Mouse (Mus musculus) brain, embryonic 14.5 days (tissue): ENCODE measurements at regions not wholly inside any gene's neighbourhood (a gene's known extent, or its start where the extent isn't known, plus 50 kb on each side); places are given as distances from the start of the nearest gene placed in this dataset.
A peak's percentile ranks its signal among the peaks of the same experiment; 100 is the strongest.

Experiments used
- DNase-seq: peaks from one replicate; pipeline ENCODE4 v3.0.0-alpha.2; 2011; ENCODE audit warnings: low read depth
- CTCF ChIP-seq: fragments of 200-500 bp; IDR thresholded peaks from 2 replicates; pipeline ENCODE4 v1.5.1; 2012; ENCODE audit warnings: inconsistent platforms, mild to moderate bottlenecking, moderate library complexity, borderline replicate concordance; ENCODE audit not compliant: insufficient read depth, insufficient read length; ENCODE audit errors: extremely low read depth
- POLR2A ChIP-seq: fragments of 200-500 bp; IDR thresholded peaks from 2 replicates; pipeline ENCODE4 v1.6.1; 2012; ENCODE audit warnings: mild to moderate bottlenecking, inconsistent platforms, borderline replicate concordance; ENCODE audit not compliant: poor library complexity, insufficient read depth, insufficient read length, severe bottlenecking; ENCODE audit errors: extremely low read depth

DNA sequence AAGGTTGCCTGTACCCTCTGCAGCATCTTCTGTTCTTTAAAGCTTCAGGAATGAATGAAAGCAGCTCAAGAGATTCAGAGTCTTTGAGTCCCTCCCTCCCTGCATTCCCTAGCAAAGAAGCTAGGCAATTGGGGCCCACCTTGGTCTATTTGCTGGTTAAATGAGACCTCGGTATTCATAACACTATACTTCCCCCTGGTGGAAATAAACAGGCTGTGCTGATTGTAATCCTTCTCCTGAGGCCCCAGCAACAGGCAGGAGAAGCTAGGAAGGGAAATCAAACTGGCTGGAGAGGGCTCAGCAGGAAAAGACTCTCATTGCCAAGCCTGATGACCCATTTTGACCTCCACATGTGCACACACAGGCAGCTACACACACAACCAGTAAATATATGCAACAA is 137.1 kb downstream of the Sh3bp4 start:
- TF ChIP-seq CTCF (peak; percentile 63; the same call in 1 of the 2 replicates), POLR2A (no peak)
- peak; percentile 70 for DNase-seq

- DNase-seq: no peak
- TF ChIP-seq CTCF: no peak
- TF ChIP-seq POLR2A: no peak
These were observed 140.9 kb downstream of the Sh3bp4 start for GRCm38 (mm10) chr1:89211116-89211515.

GRCm38 (mm10) chr1:89228426-89228825 is 158.2 kb downstream of the Sh3bp4 start:
- TF ChIP-seq POLR2A (no peak), CTCF (no peak)
- DNase-seq: no peak

DNA sequence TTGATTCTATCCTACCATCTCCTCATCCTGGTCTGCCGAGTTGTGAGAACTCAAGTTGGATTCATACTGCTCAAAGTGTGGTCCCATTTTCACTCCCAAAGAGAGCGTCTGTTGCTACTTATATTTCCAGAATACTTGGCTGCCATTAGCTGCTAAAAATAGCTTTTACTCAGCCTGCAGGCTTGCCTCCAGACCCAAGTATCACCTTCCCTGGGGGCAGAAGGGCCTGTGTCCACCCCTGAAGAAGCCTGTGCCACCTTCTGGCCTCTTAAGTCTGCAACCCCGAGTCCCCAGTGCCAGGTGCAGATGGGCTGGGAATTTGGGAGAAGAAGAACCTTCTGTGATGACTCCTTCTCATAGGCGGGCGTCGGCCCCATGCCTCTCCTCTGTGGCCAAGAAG is 161.5 kb downstream of the Sh3bp4 start:
- DNase-seq: no peak
- TF ChIP-seq POLR2A: no peak
- no peak for TF ChIP-seq CTCF

- TF ChIP-seq POLR2A (no peak), CTCF (no peak)
- no peak for DNase-seq
These were observed 162.2 kb downstream of the Sh3bp4 start for GRCm38 (mm10) chr1:89232391-89232790.

DNA sequence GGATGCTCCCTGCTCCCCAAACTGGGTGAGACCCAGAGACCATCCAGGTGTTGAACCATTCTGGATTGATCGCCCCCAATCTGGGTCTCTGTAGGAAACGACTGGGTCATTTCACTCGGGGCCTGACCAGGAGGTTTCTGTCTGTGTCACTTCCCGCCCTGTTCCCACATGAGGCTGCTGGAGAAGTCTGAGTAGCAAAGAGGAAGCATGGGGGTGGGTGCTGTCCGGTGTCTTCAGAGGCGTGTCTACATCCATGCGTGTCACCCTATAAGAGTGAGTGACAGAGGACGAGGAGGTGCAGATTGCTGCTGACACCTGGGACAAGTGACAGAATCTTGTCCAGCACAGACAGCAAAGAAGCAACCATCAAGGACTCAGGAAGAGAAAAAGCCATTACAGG is 164.7 kb downstream of the Sh3bp4 start:
- no peak for DNase-seq
- TF ChIP-seq CTCF (no peak), POLR2A (no peak)

DNA sequence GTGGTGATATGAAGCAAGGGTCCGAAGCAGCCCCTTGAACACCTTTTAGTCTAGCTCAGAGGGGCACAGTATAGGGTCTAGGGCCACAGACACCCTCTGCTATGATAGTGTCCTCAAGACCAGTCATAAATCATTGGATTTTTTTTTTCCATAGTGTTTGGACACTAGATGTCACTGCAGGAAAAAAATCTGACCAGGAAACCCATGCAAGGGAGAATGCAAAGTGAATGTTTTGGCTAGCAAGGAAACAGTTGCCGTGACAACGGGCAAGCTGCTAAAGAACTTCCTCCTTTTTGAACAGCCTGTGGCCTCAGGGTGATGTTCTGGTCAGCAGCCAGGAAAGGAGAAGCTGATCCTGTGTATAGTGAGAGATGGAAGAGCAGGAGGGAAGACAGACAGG is 165.1 kb downstream of the Sh3bp4 start:
- DNase-seq: peak; percentile 95
- TF ChIP-seq CTCF (peak; percentile 39; the same call in 1 of the 2 replicates), POLR2A (no peak)

DNA sequence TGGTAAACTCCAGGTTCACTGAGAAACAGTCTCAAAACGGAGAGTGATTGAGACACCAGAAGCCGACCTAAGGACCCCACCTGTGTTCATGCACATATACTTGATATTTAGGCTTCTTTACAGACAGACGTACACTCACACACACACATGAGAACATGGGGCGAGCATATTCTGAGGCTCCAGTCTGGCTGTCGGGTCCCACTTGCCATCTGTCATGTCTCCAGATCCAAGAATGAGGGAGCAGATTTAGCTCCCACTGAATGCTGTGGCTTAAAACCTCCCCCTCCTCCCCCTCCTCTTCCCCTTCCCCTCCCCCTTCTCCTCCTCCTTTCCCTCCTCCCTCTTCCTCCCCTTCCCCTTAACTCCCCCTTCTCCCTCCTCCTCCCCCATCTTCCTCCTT is 167.5 kb downstream of the Sh3bp4 start:
- DNase-seq: peak; percentile 88
- TF ChIP-seq CTCF (no peak), POLR2A (no peak)

DNA sequence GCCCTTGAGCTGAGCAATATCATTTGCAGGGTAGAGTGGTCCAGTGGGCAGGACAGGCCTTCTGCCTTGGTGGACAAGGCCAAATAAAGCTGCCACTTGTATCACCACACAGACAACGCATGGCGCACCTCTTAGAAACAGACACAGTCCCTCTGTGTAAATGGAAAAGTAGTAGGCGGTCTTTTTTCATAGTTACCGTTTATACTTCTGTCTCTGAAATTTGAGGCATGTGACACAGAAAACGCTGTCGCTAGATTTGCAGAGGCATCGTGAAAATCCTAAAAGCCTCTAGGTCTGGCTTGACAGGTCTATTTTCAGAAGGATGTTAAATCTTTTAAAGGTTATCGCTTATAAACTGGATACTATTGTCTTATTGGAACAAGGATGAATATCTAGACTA is 174.4 kb downstream of the Sh3bp4 start:
- peak; percentile 29 for DNase-seq
- TF ChIP-seq POLR2A (no peak), CTCF (no peak)

GRCm38 (mm10) chr1:89245202-89246003 is 175.2 kb downstream of the Sh3bp4 start:
- DNase-seq: peak; percentile 83
- no peak for TF ChIP-seq POLR2A
- no peak for TF ChIP-seq CTCF

DNA sequence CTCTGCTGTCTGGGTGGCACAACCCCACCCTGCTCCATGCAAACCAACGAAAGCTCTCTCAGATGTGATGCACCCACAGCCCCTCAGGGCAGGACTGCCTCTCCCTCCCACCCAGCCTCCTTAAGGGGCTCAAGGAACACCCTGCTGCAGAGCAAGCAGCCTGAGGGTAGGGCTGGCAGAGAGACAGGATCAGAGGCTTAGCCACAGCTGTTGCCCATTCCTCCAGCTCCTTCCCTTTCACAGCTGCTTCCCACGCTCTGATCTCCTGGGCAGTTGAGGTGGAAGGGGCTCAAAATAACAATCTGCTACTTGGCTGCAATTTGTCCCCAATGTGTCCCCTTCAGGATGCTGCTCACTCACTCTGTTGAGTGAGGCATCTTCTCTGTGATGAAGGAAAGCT is 181.5 kb downstream of the Sh3bp4 start:
- peak; percentile 23 for DNase-seq
- TF ChIP-seq CTCF (no peak), POLR2A (no peak)

GRCm38 (mm10) chr1:89252528-89252927 is 182.3 kb downstream of the Sh3bp4 start:
- no peak for DNase-seq
- no peak for TF ChIP-seq CTCF
- TF ChIP-seq POLR2A: no peak
